Mouse (Mus musculus): ENCODE data around the gene Pole4.
"Not testable (repeated sequence)": the region's sequence is repeated elsewhere in the genome, so short reads cannot be mapped to it uniquely, and the experiment has no call there.

Gene Pole4

GRCm38 (mm10) chr6:82714243-82714642, 9.1 kb upstream of the Pole4 start:
- peak; percentile 80 for DNase-seq

- no peak for DNase-seq
Observed at GRCm38 (mm10) chr6:82707742-82708141, 2.6 kb upstream of the Pole4 start.

- no peak for DNase-seq
Observed at GRCm38 (mm10) chr6:82707241-82707640, 2.1 kb upstream of the Pole4 start.

GRCm38 (mm10) chr6:82703710-82704109, 1.5 kb downstream of the Pole4 start:
- DNase-seq = no peak

- peak; percentile 92 for DNase-seq
Observed at GRCm38 (mm10) chr6:82702593-82703017, 2.6 kb downstream of the Pole4 start.

GRCm38 (mm10) chr6:82701296-82701695, 3.9 kb downstream of the Pole4 start:
- DNase-seq = no peak

GRCm38 (mm10) chr6:82699831-82700230, 5.3 kb downstream of the Pole4 start:
- DNase-seq = no peak

GRCm38 (mm10) chr6:82696736-82697135, 8.4 kb downstream of the Pole4 start:
- no peak for DNase-seq

GRCm38 (mm10) chr6:82694668-82695067, 10.5 kb downstream of the Pole4 start:
- no peak for DNase-seq

- DNase-seq = no peak
Observed at GRCm38 (mm10) chr6:82689474-82689873, 15.7 kb downstream of the Pole4 start.

- not testable (repeated sequence) for DNase-seq
Observed at GRCm38 (mm10) chr6:82688586-82688985, 16.6 kb downstream of the Pole4 start.

GRCm38 (mm10) chr6:82684136-82684535, 21.0 kb downstream of the Pole4 start:
- no peak for DNase-seq

- not testable (repeated sequence) for DNase-seq
Observed at GRCm38 (mm10) chr6:82679286-82679685, 25.9 kb downstream of the Pole4 start.

GRCm38 (mm10) chr6:82677629-82678028, 27.5 kb downstream of the Pole4 start:
- DNase-seq = not testable (repeated sequence)

- no peak for DNase-seq
Observed at GRCm38 (mm10) chr6:82666480-82666879, 38.7 kb downstream of the Pole4 start.

- no peak for DNase-seq
Observed at GRCm38 (mm10) chr6:82653169-82653525, 52.0 kb downstream of the Pole4 start.

GRCm38 (mm10) chr6:82652521-82653168, 52.5 kb downstream of the Pole4 start:
- peak; percentile 99 for DNase-seq

- DNase-seq = no peak
Observed at GRCm38 (mm10) chr6:82649096-82649495, 56.1 kb downstream of the Pole4 start.

- no peak for DNase-seq
Observed at GRCm38 (mm10) chr6:82647940-82648655, 57.1 kb downstream of the Pole4 start.

- DNase-seq = no peak
Observed at GRCm38 (mm10) chr6:82647001-82647400, 58.2 kb downstream of the Pole4 start.

- no peak for DNase-seq
Observed at GRCm38 (mm10) chr6:82640046-82640445, 65.1 kb downstream of the Pole4 start.

GRCm38 (mm10) chr6:82625331-82625730, 79.8 kb downstream of the Pole4 start:
- not testable (repeated sequence) for DNase-seq

- no peak for DNase-seq
Observed at GRCm38 (mm10) chr6:82613201-82613600, 92.0 kb downstream of the Pole4 start.

GRCm38 (mm10) chr6:82611049-82611448, 94.1 kb downstream of the Pole4 start:
- DNase-seq = no peak

Measured in thymus, postnatal 14 days (tissue).